Mouse (Mus musculus) kidney, adult 9 months (tissue): ENCODE data around the gene Amz2.

ENCODE experiments used
- DNase-seq: peaks from one replicate; pipeline ENCODE4 v3.0.0; 2022

Gene Amz2

DNA sequence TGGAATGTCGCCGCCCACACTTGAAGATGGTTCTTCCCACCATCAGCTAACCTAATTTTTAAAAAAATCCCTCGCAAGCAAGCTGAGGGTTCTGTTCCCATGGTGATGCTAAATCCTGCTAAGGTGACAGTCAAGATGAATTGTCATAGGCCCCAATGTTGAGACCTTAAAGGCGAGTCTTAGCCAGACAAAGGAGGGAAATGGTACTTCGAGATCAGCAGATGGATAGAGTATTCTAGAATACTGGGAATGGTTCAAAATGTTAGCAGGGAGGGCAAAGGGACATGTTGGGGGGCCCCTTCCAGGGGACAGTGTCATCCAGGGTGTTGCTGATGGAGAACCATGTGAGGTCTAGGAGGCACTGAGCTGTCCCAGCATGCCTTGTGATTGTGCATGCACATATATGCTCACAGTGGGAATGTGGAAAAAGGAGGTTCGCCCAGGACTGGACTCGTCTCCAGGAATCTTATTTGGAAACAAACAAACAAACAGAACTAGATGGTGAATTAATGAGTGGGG lies 70.8 kb downstream of the Amz2 start:
- no peak for DNase-seq

DNA sequence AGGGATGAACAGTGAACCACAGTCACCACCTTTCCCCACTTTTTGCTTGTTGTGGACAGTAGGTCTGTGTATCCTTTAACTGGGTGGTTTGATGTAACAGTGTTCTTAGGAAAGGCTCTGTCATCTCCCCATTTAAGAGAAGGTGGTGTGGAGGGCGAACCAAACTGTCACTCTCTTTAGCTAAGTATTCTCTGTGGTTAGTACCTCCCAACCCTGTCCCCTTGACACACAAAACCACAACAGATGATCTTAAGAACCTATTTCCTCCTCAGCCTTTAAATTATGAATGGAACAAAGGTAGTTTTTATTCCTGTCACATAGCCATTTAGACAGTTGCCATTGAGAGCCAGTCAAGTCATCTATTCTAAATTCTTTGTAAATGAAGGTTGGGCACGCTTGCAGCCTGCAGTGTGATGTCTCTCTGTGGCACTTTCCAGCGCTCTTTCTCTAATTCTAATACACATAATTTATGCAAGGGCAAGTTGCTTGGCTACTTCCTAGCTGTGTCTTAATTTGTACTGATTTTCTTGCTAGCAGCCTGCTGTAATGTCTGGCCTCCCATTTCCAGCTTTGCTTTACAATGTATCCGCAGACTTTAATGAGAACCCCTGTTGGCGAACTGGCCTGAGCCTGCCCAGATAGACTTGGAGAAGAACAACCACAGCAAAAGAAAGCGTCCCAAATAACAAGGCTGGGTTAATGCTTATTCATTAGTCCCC lies 71.4 kb downstream of the Amz2 start:
- DNase-seq: no peak

DNA sequence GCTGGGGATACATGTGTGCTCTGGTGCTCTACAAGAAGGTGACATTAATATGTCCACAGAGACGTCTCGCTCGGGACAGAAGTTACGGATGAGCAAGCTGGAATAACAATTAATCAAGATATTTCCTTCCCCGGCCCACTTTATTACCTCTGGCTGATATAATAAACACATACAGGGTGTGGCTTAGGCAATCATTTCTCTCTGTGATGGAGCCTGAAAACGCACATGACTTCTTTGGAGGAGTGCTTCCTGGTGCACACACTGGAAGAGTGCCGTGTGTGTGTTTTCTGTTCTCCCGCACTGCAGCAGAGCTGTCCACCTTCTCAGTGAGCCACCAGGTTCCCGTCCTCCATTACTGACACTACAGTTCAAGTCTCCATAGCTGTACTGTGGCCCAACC lies 72.2 kb downstream of the Amz2 start:
- DNase-seq: no peak

DNA sequence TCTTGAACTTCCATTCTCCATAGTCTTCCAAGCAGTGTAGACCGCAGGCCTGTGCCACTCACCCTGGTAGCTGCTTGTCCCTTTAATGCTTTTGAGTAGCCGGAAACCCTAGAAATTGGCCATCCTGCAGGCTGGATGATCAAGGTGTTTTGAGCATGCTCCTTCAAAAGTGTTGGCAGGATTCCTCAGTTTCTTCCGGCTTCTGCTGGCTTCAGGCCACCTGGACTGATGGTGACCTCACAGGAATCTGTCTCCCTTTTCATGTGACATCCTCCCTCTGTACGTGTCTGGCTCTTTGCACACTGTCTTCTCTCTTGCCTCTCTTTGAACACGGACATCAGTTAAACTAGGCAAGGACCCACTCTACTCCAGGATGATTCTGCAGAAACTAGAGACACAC lies 74.5 kb downstream of the Amz2 start:
- peak; percentile 78 for DNase-seq
